ENCODE assay signal across 10 mouse cellular contexts in the genomic region with DNA sequence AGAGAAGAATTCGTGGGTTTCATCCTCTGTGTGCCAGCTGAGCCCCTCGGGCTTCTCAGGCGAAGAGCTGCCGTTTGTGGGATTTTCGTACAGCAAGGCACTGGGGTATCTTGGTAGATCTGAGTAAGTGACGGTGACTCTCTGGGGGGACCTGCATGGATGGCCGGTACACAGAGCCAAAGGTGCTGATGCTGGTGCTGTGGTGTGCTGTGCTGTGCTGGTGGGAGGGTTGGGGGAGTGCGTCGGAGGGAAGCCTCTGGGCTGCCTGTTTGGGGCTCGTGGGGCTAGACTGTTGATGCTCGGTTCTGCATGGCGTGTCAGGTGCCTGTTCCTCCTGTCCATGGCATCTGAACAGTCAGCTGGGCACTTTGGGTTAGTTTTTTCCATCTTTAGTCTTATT.
DNase-seq lines count a peak whose midpoint lies in the region; ATAC-seq lines count a peak whose summit lies in the region.
"Had no signal": no experiment of that assay in that cellular context is flagged by ENCODE, and none has a peak within 500 bp of the region (broad histone marks: within the 10 kb centered on the region; RNA-seq: fewer than 3 reads in every experiment).

No protein-coding gene starts in this region.

- no peaks in the 10 kb centered on the region for H3K36me3 ChIP-seq in heart, embryonic 14.5 days (ENCODE audit: control insufficient read depth, insufficient read depth, low read length)
- H3K36me3 ChIP-seq in forebrain, embryonic 14.5 days (ENCODE audit: control insufficient read depth, insufficient read depth, low read length) = no peaks in the 10 kb centered on the region
- peaks cover 27% of the 10 kb centered on the region for H3K36me3 ChIP-seq in midbrain, embryonic 10.5 days

- H3K9me3 ChIP-seq in heart, embryonic 14.5 days (ENCODE audit: control insufficient read depth, low read length) = no peaks in the 10 kb centered on the region
- no peaks in the 10 kb centered on the region for H3K9me3 ChIP-seq in forebrain, embryonic 14.5 days (replicated peaks; ENCODE audit: control insufficient read depth, low read length)
- no peaks in the 10 kb centered on the region for H3K9me3 ChIP-seq in midbrain, embryonic 10.5 days (replicated peaks)

- H3K27me3 ChIP-seq in heart, embryonic 14.5 days (ENCODE audit: control insufficient read depth, insufficient read depth, low read length) = no peaks in the 10 kb centered on the region
- no peaks in the 10 kb centered on the region for H3K27me3 ChIP-seq in forebrain, embryonic 14.5 days (replicated peaks; ENCODE audit: control insufficient read depth, insufficient read depth, low read length)
- H3K27me3 ChIP-seq in midbrain, embryonic 10.5 days (ENCODE audit: low read depth, poor library complexity, severe bottlenecking) = no peaks in the 10 kb centered on the region

- H3K4me2 ChIP-seq in heart, embryonic 14.5 days (ENCODE audit: low read length) = peak overlapping the region; percentile 82; the same call in 1 of the 2 replicates
- peak overlapping the region; percentile 53; the same call in 1 of the 2 replicates for H3K4me2 ChIP-seq in forebrain, embryonic 14.5 days (ENCODE audit: low read length)

- no peak for ATAC-seq in heart, embryonic 14.5 days (ENCODE audit: insufficient number of reproducible peaks, insufficient read depth, low FRiP score, low read depth)
- no peak for ATAC-seq in forebrain, embryonic 14.5 days
- ATAC-seq: activated CD4-positive, CD25-positive, alpha-beta regulatory T cell, adult 4 months; intestine, embryonic 16.5 days had no signal

- H3K4me3 ChIP-seq in heart, embryonic 14.5 days (ENCODE audit: control insufficient read depth in 1 of 2, insufficient read depth in 1 of 2, low read depth in 1 of 2, low read length in 2 of 2) = no peak overlapping the region
- peak overlapping the region; percentile 29; the same call in 1 of the 2 replicates for H3K4me3 ChIP-seq in forebrain, embryonic 14.5 days (ENCODE audit: low read depth, low read length)
- H3K4me3 ChIP-seq in midbrain, embryonic 10.5 days = peak overlapping the region; percentile 55

- intact Hi-C loops in heart, postnatal 25 days (cut with DNase I) = loop anchor here (10.0 kb wide), 1 partner anchor 114 kb away; no protein-coding TSS in a partner anchor

- H3K9ac ChIP-seq in heart, embryonic 14.5 days (ENCODE audit: low read length) = no peak overlapping the region
- no peak overlapping the region; the same call in 1 of the 2 replicates for H3K9ac ChIP-seq in forebrain, embryonic 14.5 days (ENCODE audit: low read length)

- WGBS in heart, embryonic 14.5 days = 60% methylated on average over 12 of the region's 12 CpGs
- 66% methylated on average over 12 of the region's 12 CpGs for whole genome bisulfite sequencing in forebrain, embryonic 14.5 days
- 65% methylated on average over 12 of the region's 12 CpGs for WGBS in midbrain, embryonic 10.5 days

- peaks cover 17 to 32% of the 10 kb centered on the region in 2 experiments for H3K4me1 ChIP-seq in heart, embryonic 14.5 days (ENCODE audit: control insufficient read depth in 2 of 2, insufficient read depth in 2 of 2, low read length in 2 of 2)
- H3K4me1 ChIP-seq in forebrain, embryonic 14.5 days (ENCODE audit: control insufficient read depth, insufficient read depth, low read length) = peaks cover 13% of the 10 kb centered on the region
- peaks cover 45% of the 10 kb centered on the region for H3K4me1 ChIP-seq in midbrain, embryonic 10.5 days

- H3K27ac ChIP-seq in heart, embryonic 14.5 days (replicated peaks in 1 of 2; ENCODE audit: control insufficient read depth in 1 of 2, insufficient read depth in 1 of 2, low read depth in 2 of 2, low read length in 2 of 2) = no peak overlapping the region
- 0 out of 2 replicates have a peak overlapping the region, but pooled peaks have one; percentile 21 for H3K27ac ChIP-seq in forebrain, embryonic 14.5 days (ENCODE audit: low read depth, low read length)
- no peak overlapping the region for H3K27ac ChIP-seq in midbrain, embryonic 10.5 days (replicated peaks)

- no peak for DNase-seq in heart, postnatal 25 days (ENCODE audit: low spot score)
- peak; percentile 32 to 42 for DNase-seq in cerebellum, postnatal 14 days
- no peak for DNase-seq in forebrain, embryonic 14.5 days (ENCODE audit: low spot score)
- DNase-seq in midbrain, embryonic 10.5 days (ENCODE audit: low spot score) = no peak
- no peak for DNase-seq in adipocyte (ENCODE audit: low spot score)
- DNase-seq in adrenal gland, adult 2 months = no peak
- DNase-seq in gastrocnemius, postnatal 4 days (ENCODE audit: low spot score in 2 of 2) = no peak

Comparison
In these comparisons a context has a peak if more than half of its experiments do, and no peak if none do; other contexts are left out.
1. H3K4me3 ChIP-seq: peak in forebrain, embryonic 14.5 days (single experiment) and midbrain, embryonic 10.5 days (single experiment); none in heart, embryonic 14.5 days (0 of 2).
2. DNase-seq: peak in cerebellum, postnatal 14 days (2 of 2); none in heart, postnatal 25 days (single experiment), forebrain, embryonic 14.5 days (single experiment), midbrain, embryonic 10.5 days (single experiment), adipocyte (single experiment), adrenal gland, adult 2 months (single experiment) and gastrocnemius, postnatal 4 days (0 of 2).